26 mouse cellular contexts compared by ENCODE assay signal in the genomic region with DNA sequence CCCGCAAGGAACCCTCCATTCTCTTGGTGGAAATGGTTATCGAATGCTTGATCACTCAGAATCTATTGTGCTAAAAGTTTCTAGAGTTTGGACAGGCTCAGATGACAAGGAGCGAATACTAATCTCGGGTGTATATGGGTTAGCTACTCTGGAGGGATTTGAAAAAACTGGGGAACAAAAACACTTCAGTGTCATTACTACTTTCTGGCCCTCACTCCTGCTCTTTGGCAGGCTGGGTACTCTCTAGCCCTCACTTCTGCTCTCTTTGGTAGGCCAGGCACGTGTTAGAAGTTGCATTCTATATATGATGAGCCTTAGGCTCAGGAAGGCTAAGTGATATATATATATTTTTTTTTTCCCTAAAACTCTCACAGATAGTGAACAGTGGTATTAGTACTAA. TPM values are rescaled to one million over a fixed set of nuclear protein-coding genes. Genes with fewer than 3 reads are reported as not detected.
DNase-seq lines count a peak whose midpoint lies in the region; ATAC-seq and TF ChIP-seq lines count a peak whose summit lies in the region.
"Had no signal": no experiment of that assay in that cellular context is flagged by ENCODE, and none has a peak within 500 bp of the region (broad histone marks: within the 10 kb centered on the region; RNA-seq: fewer than 3 reads in every experiment).

No protein-coding gene starts in this region.

- peak; percentile 35; the same call in 1 of the 2 replicates for ATAC-seq in hindbrain, embryonic 15.5 days (ENCODE audit: low FRiP score, low read depth)
- peak; percentile 78 for ATAC-seq in hindbrain, postnatal 0 days
- no peak for ATAC-seq in hindbrain, embryonic 14.5 days (ENCODE audit: low FRiP score)
- ATAC-seq: activated CD4-positive, CD25-positive, alpha-beta regulatory T cell, adult 4 months; Patski had no signal

- TF ChIP-seq CTCF in hindbrain, postnatal 0 days (IDR thresholded peaks at IDR 0.05; ENCODE audit: low read depth): no peak
- TF ChIP-seq CTCF in testis, adult 2 months (IDR thresholded peaks at IDR 0.05; ENCODE audit: control insufficient read depth, insufficient read depth, insufficient replicate concordance, low read depth, low read length): no peak

- H3K27me3 ChIP-seq in hindbrain, embryonic 15.5 days: peaks cover 32% of the 10 kb centered on the region
- peaks cover 44% of the 10 kb centered on the region for H3K27me3 ChIP-seq in hindbrain, embryonic 10.5 days (ENCODE audit: insufficient read depth, poor library complexity, severe bottlenecking)
- peaks cover 14% of the 10 kb centered on the region for H3K27me3 ChIP-seq in hindbrain, postnatal 0 days (ENCODE audit: insufficient read depth, low read length)
- H3K27me3 ChIP-seq in hindbrain, embryonic 14.5 days (ENCODE audit: control insufficient read depth, insufficient read depth, low read length): peaks cover 36% of the 10 kb centered on the region
- peaks cover 4% of the 10 kb centered on the region for H3K27me3 ChIP-seq in testis, adult 2 months (ENCODE audit: control insufficient read depth, insufficient read depth, low read length)
- H3K27me3 ChIP-seq in embryonic facial prominence, embryonic 10.5 days (replicated peaks; ENCODE audit: low read depth, poor library complexity, severe bottlenecking): peaks cover 49% of the 10 kb centered on the region

- H3K4me1 ChIP-seq in hindbrain, embryonic 15.5 days (replicated peaks): peaks cover 20% of the 10 kb centered on the region
- H3K4me1 ChIP-seq in hindbrain, embryonic 10.5 days (replicated peaks): peaks cover 20% of the 10 kb centered on the region
- peaks cover 4% of the 10 kb centered on the region; the same call in 1 of the 2 replicates for H3K4me1 ChIP-seq in hindbrain, postnatal 0 days (ENCODE audit: insufficient read depth, low read length)
- H3K4me1 ChIP-seq in hindbrain, embryonic 14.5 days (replicated peaks; ENCODE audit: control insufficient read depth, insufficient read depth, low read length): peaks cover 20% of the 10 kb centered on the region
- peaks cover 7% of the 10 kb centered on the region for H3K4me1 ChIP-seq in testis, adult 2 months (ENCODE audit: control insufficient read depth, insufficient read depth, low read length)
- peaks cover 20% of the 10 kb centered on the region for H3K4me1 ChIP-seq in embryonic facial prominence, embryonic 10.5 days

- no peak overlapping the region for H3K9ac ChIP-seq in hindbrain, embryonic 15.5 days
- H3K9ac ChIP-seq in hindbrain, postnatal 0 days (replicated peaks; ENCODE audit: low read length): no peak overlapping the region
- H3K9ac ChIP-seq in hindbrain, embryonic 14.5 days: no peak overlapping the region
- H3K9ac ChIP-seq: embryonic facial prominence, embryonic 13.5 days; embryonic facial prominence, embryonic 15.5 days; forebrain, embryonic 12.5 days; forebrain, embryonic 15.5 days; forebrain, postnatal 0 days had no signal

- no peak for DNase-seq in hindbrain, embryonic 10.5 days (ENCODE audit: low spot score)
- peak; percentile 57 for DNase-seq in hindbrain, postnatal 0 days (ENCODE audit: low spot score)
- DNase-seq in hindbrain, embryonic 14.5 days (ENCODE audit: low spot score): no peak
- no peak for DNase-seq in testis, postnatal 14 days (ENCODE audit: low spot score)
- no peak for DNase-seq in embryonic facial prominence, embryonic 10.5 days (ENCODE audit: low spot score)
- DNase-seq: adrenal gland, adult 8-10 months; adrenal gland, postnatal 14 days; adrenal gland, postnatal 36 days; B cell, adult 2 months; cerebellum, adult 11-12 months; cerebellum, adult 2 months; cerebellum, adult 9-10 months; cerebellum, postnatal 10 days; cerebellum, postnatal 25 days; forebrain, postnatal 0 days had no signal

- H3K9me3 ChIP-seq in hindbrain, embryonic 15.5 days: no peaks in the 10 kb centered on the region
- H3K9me3 ChIP-seq in hindbrain, embryonic 10.5 days: no peaks in the 10 kb centered on the region
- H3K9me3 ChIP-seq in hindbrain, postnatal 0 days (ENCODE audit: low read length): no peaks in the 10 kb centered on the region
- H3K9me3 ChIP-seq in hindbrain, embryonic 14.5 days (ENCODE audit: control insufficient read depth, low read length): no peaks in the 10 kb centered on the region
- no peaks in the 10 kb centered on the region for H3K9me3 ChIP-seq in embryonic facial prominence, embryonic 10.5 days
- H3K9me3 ChIP-seq: embryonic facial prominence, embryonic 13.5 days; embryonic facial prominence, embryonic 15.5 days; forebrain, embryonic 10.5 days; forebrain, embryonic 12.5 days; forebrain, embryonic 15.5 days had no signal

- H3K36me3 ChIP-seq in hindbrain, embryonic 15.5 days: no peaks in the 10 kb centered on the region
- no peaks in the 10 kb centered on the region for H3K36me3 ChIP-seq in hindbrain, embryonic 10.5 days
- H3K36me3 ChIP-seq in hindbrain, postnatal 0 days (ENCODE audit: insufficient read depth, low read length): no peaks in the 10 kb centered on the region
- H3K36me3 ChIP-seq in hindbrain, embryonic 14.5 days (replicated peaks; ENCODE audit: control insufficient read depth, insufficient read depth): no peaks in the 10 kb centered on the region
- no peaks in the 10 kb centered on the region for H3K36me3 ChIP-seq in testis, adult 2 months (ENCODE audit: control insufficient read depth, insufficient read depth, low read length)
- H3K36me3 ChIP-seq in embryonic facial prominence, embryonic 10.5 days (replicated peaks): no peaks in the 10 kb centered on the region
- H3K36me3 ChIP-seq: embryonic facial prominence, embryonic 13.5 days; embryonic facial prominence, embryonic 15.5 days; forebrain, embryonic 10.5 days; forebrain, embryonic 12.5 days; forebrain, embryonic 15.5 days had no signal

- no peak overlapping the region for H3K27ac ChIP-seq in hindbrain, embryonic 15.5 days (replicated peaks)
- no peak overlapping the region for H3K27ac ChIP-seq in hindbrain, embryonic 10.5 days
- H3K27ac ChIP-seq in hindbrain, postnatal 0 days: no peak overlapping the region
- H3K27ac ChIP-seq in hindbrain, embryonic 14.5 days: no peak overlapping the region
- no peak overlapping the region for H3K27ac ChIP-seq in testis, adult 2 months (ENCODE audit: control insufficient read depth, insufficient read depth, low read depth, low read length)
- no peak overlapping the region for H3K27ac ChIP-seq in embryonic facial prominence, embryonic 10.5 days (replicated peaks)
- H3K27ac ChIP-seq: embryonic facial prominence, embryonic 13.5 days; embryonic facial prominence, embryonic 15.5 days; forebrain, embryonic 10.5 days; forebrain, embryonic 12.5 days; forebrain, embryonic 15.5 days had no signal

- no peak for TF ChIP-seq POLR2A in testis, adult 2 months (IDR thresholded peaks at IDR 0.05; ENCODE audit: control insufficient read depth, low read depth, low read length)

- WGBS in hindbrain, embryonic 15.5 days: 77% methylated on average over 5 of the region's 5 CpGs
- WGBS in hindbrain, embryonic 10.5 days: 78% methylated on average over 5 of the region's 5 CpGs
- WGBS in hindbrain, postnatal 0 days: 65% methylated on average over 5 of the region's 5 CpGs
- 76% methylated on average over 5 of the region's 5 CpGs for WGBS in hindbrain, embryonic 14.5 days
- WGBS in embryonic facial prominence, embryonic 10.5 days: 81% methylated on average over 5 of the region's 5 CpGs

- no peak overlapping the region for H3K4me2 ChIP-seq in hindbrain, embryonic 15.5 days
- H3K4me2 ChIP-seq in hindbrain, postnatal 0 days (ENCODE audit: low read depth, low read length): no peak overlapping the region
- no peak overlapping the region for H3K4me2 ChIP-seq in hindbrain, embryonic 14.5 days (replicated peaks)
- H3K4me2 ChIP-seq: embryonic facial prominence, embryonic 13.5 days; embryonic facial prominence, embryonic 15.5 days; forebrain, embryonic 12.5 days; forebrain, embryonic 15.5 days had no signal

- no peak overlapping the region for H3K4me3 ChIP-seq in hindbrain, embryonic 15.5 days
- H3K4me3 ChIP-seq in hindbrain, embryonic 10.5 days: no peak overlapping the region
- no peak overlapping the region for H3K4me3 ChIP-seq in hindbrain, postnatal 0 days (ENCODE audit: low read length)
- H3K4me3 ChIP-seq in hindbrain, embryonic 14.5 days (replicated peaks; ENCODE audit: low read length): no peak overlapping the region
- H3K4me3 ChIP-seq in testis, adult 2 months (ENCODE audit: control insufficient read depth, low read depth, low read length): peak overlapping the region; percentile 9; the same call in 1 of the 2 replicates
- H3K4me3 ChIP-seq in embryonic facial prominence, embryonic 10.5 days: no peak overlapping the region
- H3K4me3 ChIP-seq: embryonic facial prominence, embryonic 13.5 days; embryonic facial prominence, embryonic 15.5 days; erythroblast, embryonic 14.5 days; forebrain, embryonic 10.5 days; forebrain, embryonic 12.5 days; forebrain, embryonic 15.5 days had no signal

RNA-seq across cellular contexts. Expression of a gene that starts 1.8 kb away (rescaled TPM):
- polyA plus RNA-seq in hindbrain, embryonic 15.5 days (2015; fragmentation: Nextera tagmentation; extraction: Ambion mirVana): 0.21 and 0.24 TPM in 2 replicates
- 0.11 TPM in 1 of 2 replicates, not detected in the other for polyA plus RNA-seq in hindbrain, embryonic 10.5 days (2016; fragmentation: Nextera tagmentation; extraction: Ambion mirVana)
- total RNA-seq in hindbrain, postnatal 0 days (2014; rRNA removed): 0.11 and 0.26 TPM in 2 replicates
- 0.25 and 0.39 TPM in 2 replicates for polyA plus RNA-seq in hindbrain, postnatal 0 days (2015; fragmentation: Nextera tagmentation; extraction: Ambion mirVana)
- 0.16 and 0.31 TPM in 2 replicates for polyA plus RNA-seq in hindbrain, embryonic 14.5 days (2014; fragmentation: Nextera tagmentation; extraction: Ambion mirVana)
- polyA plus RNA-seq in testis, adult 2 months (2012; rRNA removed): 2.3 and 2.8 TPM in 2 replicates
- 0.23 and 0.67 TPM in 2 replicates for polyA plus RNA-seq in embryonic facial prominence, embryonic 10.5 days (2016; fragmentation: Nextera tagmentation; extraction: Ambion mirVana)
- total RNA-seq: adrenal gland, adult 18-20 months; adrenal gland, adult 8-10 months; adrenal gland, postnatal 14 days; adrenal gland, postnatal 36 days had no signal
- polyA plus RNA-seq: erythroblast, embryonic 14.5 days; Patski had no signal

RNA-seq across cellular contexts. Expression of a gene that starts 13.4 kb away (rescaled TPM):
- 30.2 and 31.4 TPM in 2 replicates for polyA plus RNA-seq in hindbrain, embryonic 15.5 days (2015; fragmentation: Nextera tagmentation; extraction: Ambion mirVana)
- 42.4 and 51.5 TPM in 2 replicates for polyA plus RNA-seq in hindbrain, embryonic 10.5 days (2016; fragmentation: Nextera tagmentation; extraction: Ambion mirVana)
- total RNA-seq in hindbrain, postnatal 0 days (2014; rRNA removed): 116 and 132 TPM in 2 replicates
- polyA plus RNA-seq in hindbrain, postnatal 0 days (2015; fragmentation: Nextera tagmentation; extraction: Ambion mirVana): 24.0 and 30.2 TPM in 2 replicates
- polyA plus RNA-seq in hindbrain, embryonic 14.5 days (2014; fragmentation: Nextera tagmentation; extraction: Ambion mirVana): 31.7 and 41.0 TPM in 2 replicates
- polyA plus RNA-seq in testis, adult 2 months (2012; rRNA removed): 42.4 and 43.9 TPM in 2 replicates
- 58.3 and 59.8 TPM in 2 replicates for polyA plus RNA-seq in embryonic facial prominence, embryonic 10.5 days (2016; fragmentation: Nextera tagmentation; extraction: Ambion mirVana)

RNA-seq across cellular contexts. Expression of a gene that starts 53.0 kb away (rescaled TPM):
- polyA plus RNA-seq in hindbrain, embryonic 15.5 days (2015; fragmentation: Nextera tagmentation; extraction: Ambion mirVana): 27.3 and 28.4 TPM in 2 replicates
- polyA plus RNA-seq in hindbrain, embryonic 10.5 days (2016; fragmentation: Nextera tagmentation; extraction: Ambion mirVana): 29.7 and 30.6 TPM in 2 replicates
- total RNA-seq in hindbrain, postnatal 0 days (2014; rRNA removed): 8.1 and 16.7 TPM in 2 replicates
- 21.7 and 26.0 TPM in 2 replicates for polyA plus RNA-seq in hindbrain, postnatal 0 days (2015; fragmentation: Nextera tagmentation; extraction: Ambion mirVana)
- polyA plus RNA-seq in hindbrain, embryonic 14.5 days (2014; fragmentation: Nextera tagmentation; extraction: Ambion mirVana): 33.4 and 33.6 TPM in 2 replicates
- 6.0 and 7.0 TPM in 2 replicates for polyA plus RNA-seq in testis, adult 2 months (2012; rRNA removed)
- 29.8 and 30.1 TPM in 2 replicates for polyA plus RNA-seq in embryonic facial prominence, embryonic 10.5 days (2016; fragmentation: Nextera tagmentation; extraction: Ambion mirVana)
